Mouse (Mus musculus) T-helper 17 cell (primary cell): ENCODE results near the gene Cdc7.

Source experiments
- in situ Hi-C, 2 experiments: fragments of 300-600 bp; cut with MboI, MseI; formaldehyde crosslinking; loops; 1 replicate in 1 of 2; 2 replicates in 1 of 2; pipeline ENCODE4 v1.15.1; 2025; ENCODE audit warnings: high pct_unique_total_duplicates in 2 of 2

Cdc7 gene

GRCm38 (mm10) chr5:107021291-107022063 is 57.4 kb downstream of the Cdc7 start:
- in situ Hi-C loops = no loop called here

GRCm38 (mm10) chr5:107022064-107022428 is 57.9 kb downstream of the Cdc7 start:
- in situ Hi-C loops = no loop called here

- in situ Hi-C loops = no loop called here
Observed at GRCm38 (mm10) chr5:107023951-107024350, 59.8 kb downstream of the Cdc7 start.

GRCm38 (mm10) chr5:107025371-107025770 is 61.2 kb downstream of the Cdc7 start:
- in situ Hi-C loops = no loop called here

- in situ Hi-C loops = no loop called here
Observed at GRCm38 (mm10) chr5:107025809-107026208, 61.7 kb downstream of the Cdc7 start.

- in situ Hi-C loops = no loop called here
Observed at GRCm38 (mm10) chr5:107027616-107028015, 63.5 kb downstream of the Cdc7 start.

GRCm38 (mm10) chr5:107028557-107028956 is 64.4 kb downstream of the Cdc7 start:
- in situ Hi-C loops = no loop called here

GRCm38 (mm10) chr5:107029801-107030200 is 65.7 kb downstream of the Cdc7 start:
- in situ Hi-C loops = no loop called here

GRCm38 (mm10) chr5:107030821-107031220 is 66.7 kb downstream of the Cdc7 start:
- in situ Hi-C loops = no loop called here
